Mouse (Mus musculus): Measurements from ENCODE around the gene Meioc. TPM values are rescaled to one million over a fixed set of nuclear protein-coding genes. Genes with fewer than 3 reads are reported as not detected.

The Meioc gene
- polyA plus RNA-seq (2015; fragmentation: Nextera tagmentation; extraction: Ambion mirVana): 0.04 and 0.05 TPM in 2 replicates

- H3K4me1 ChIP-seq (ENCODE audit: insufficient read depth, low read depth, low read length): no peaks in the 10 kb centered on the region
- H3K4me2 ChIP-seq (replicated peaks; ENCODE audit: low read depth, low read length): no peak within 1 kb of the TSS
- H3K27me3 ChIP-seq (replicated peaks; ENCODE audit: insufficient read depth, low read length): no peaks in the 10 kb centered on the region
- no peak for DNase-seq (ENCODE audit: low spot score)
- H3K27ac ChIP-seq (ENCODE audit: low read length): no peak within 1 kb of the TSS
- no peak within 1 kb of the TSS for H3K9ac ChIP-seq (replicated peaks; ENCODE audit: low read depth)
- H3K9me3 ChIP-seq (ENCODE audit: low read length): no peaks in the 10 kb centered on the region
- H3K36me3 ChIP-seq (ENCODE audit: insufficient read depth, low read length): no peaks in the 10 kb centered on the region
- TF ChIP-seq CTCF (IDR thresholded peaks at IDR 0.05): no peak
- TF ChIP-seq EP300 (IDR thresholded peaks at IDR 0.05): no peak
- H3K4me3 ChIP-seq (ENCODE audit: low read depth, low read length): no peak within 1 kb of the TSS
- no peak for ATAC-seq
- WGBS: 43% methylated on average over 3 of the region's 3 CpGs
Observed at GRCm38 (mm10) chr11:102663416-102663815, at the start of gene Meioc. TSS of gene Meioc (plus strand) at chr11:102663716.

DNA sequence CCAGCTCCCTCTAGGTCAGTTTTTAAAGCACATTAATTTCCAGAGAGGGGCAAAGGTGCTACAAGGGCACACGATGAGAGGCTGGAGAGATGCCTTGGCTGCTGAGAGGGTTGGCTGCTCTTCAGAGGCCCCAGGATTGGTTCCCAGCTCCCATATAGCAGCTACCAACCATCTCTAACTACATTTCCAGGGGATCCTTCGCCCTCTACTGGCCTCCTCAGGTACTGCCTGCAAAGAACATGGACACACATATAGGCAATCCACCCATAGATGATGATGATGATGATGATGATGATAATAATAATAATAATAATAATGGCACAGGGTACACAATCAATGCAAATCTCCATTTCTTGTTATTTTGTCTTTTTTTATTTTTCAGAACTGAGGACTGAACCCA is 44.1 kb upstream of the Meioc start:
- Histone ChIP-seq H3K36me3 (ENCODE audit: insufficient read depth, low read length) (no peaks in the 10 kb centered on the region), H3K4me2 (replicated peaks; ENCODE audit: low read depth, low read length) (no peak overlapping the region), H3K27me3 (replicated peaks; ENCODE audit: insufficient read depth, low read length) (no peaks in the 10 kb centered on the region), H3K9ac (replicated peaks; ENCODE audit: low read depth) (no peak overlapping the region), H3K4me1 (ENCODE audit: insufficient read depth, low read depth, low read length) (peaks cover 7% of the 10 kb centered on the region; the same call in 1 of the 2 replicates), H3K27ac (ENCODE audit: low read length) (no peak overlapping the region), H3K9me3 (ENCODE audit: low read length) (no peaks in the 10 kb centered on the region), H3K4me3 (ENCODE audit: low read depth, low read length) (no peak overlapping the region)
- 65% methylated on average over 2 of the region's 2 CpGs for WGBS
- TF ChIP-seq EP300 (IDR thresholded peaks at IDR 0.05) (no peak), CTCF (IDR thresholded peaks at IDR 0.05) (peak; percentile 39)
- DNase-seq (ENCODE audit: low spot score) (no peak), ATAC-seq (no peak)

DNA sequence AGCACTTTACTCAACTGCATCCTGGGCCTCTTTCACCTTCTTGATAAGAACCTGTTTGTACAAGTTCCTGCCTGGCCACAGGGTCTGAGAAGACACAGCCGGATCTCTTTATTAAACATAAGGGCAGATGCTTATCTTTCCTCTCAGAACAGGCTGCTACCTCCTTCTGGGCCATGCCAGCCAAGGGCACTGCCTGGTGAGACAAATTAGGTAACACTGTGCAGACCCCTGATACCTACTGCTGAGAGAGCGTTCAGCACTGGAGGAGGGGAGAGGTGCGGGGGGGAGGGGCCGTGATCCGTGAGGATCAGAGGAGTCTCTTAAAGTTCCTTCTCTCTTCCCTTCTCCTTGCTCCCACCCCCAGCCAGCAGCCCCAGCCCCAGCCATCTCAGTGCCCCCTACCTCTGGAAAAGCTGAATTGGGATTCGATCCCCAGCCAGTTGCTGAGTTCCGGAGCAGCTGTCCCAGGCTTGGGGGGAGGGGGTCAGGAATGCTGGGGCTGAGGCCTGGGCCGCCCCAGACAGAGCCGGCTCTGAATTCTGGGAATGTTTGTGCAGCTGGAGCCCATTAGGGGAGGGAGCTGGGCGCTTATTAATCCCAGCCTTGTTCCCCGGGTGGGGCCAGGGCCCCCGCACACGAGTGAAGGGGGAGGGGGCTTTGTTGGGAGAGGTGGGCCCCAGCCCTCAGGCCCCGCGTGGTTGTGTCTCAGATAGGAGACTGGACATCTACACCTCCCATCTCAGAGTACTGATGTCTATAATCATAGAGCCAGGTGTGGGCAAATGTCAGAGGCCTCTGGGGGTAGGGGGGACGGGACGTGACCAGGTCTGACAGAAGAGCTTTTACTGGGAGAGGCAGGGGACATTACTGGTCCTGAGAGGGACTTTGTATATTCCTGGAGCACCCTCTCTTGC is 39.4 kb upstream of the Meioc start:
- no peaks in the 10 kb centered on the region for H3K36me3 ChIP-seq (ENCODE audit: insufficient read depth, low read length)
- no peak for TF ChIP-seq CTCF (IDR thresholded peaks at IDR 0.05)
- 11% methylated on average over 17 of the region's 17 CpGs for WGBS
- H3K9ac ChIP-seq (replicated peaks; ENCODE audit: low read depth): no peak overlapping the region
- H3K4me2 ChIP-seq (replicated peaks; ENCODE audit: low read depth, low read length): peak overlapping the region; percentile 27
- DNase-seq (ENCODE audit: low spot score) (peak; percentile 79), ATAC-seq (peak; percentile 87)
- H3K27me3 ChIP-seq (replicated peaks; ENCODE audit: insufficient read depth, low read length): no peaks in the 10 kb centered on the region
- H3K27ac ChIP-seq (ENCODE audit: low read length): peak overlapping the region; percentile 80
- peak overlapping the region; percentile 1; the same call in 1 of the 2 replicates for H3K4me3 ChIP-seq (ENCODE audit: low read depth, low read length)
- peaks cover 7% of the 10 kb centered on the region; the same call in 1 of the 2 replicates for H3K4me1 ChIP-seq (ENCODE audit: insufficient read depth, low read depth, low read length)
- H3K9me3 ChIP-seq (ENCODE audit: low read length): no peaks in the 10 kb centered on the region

DNA sequence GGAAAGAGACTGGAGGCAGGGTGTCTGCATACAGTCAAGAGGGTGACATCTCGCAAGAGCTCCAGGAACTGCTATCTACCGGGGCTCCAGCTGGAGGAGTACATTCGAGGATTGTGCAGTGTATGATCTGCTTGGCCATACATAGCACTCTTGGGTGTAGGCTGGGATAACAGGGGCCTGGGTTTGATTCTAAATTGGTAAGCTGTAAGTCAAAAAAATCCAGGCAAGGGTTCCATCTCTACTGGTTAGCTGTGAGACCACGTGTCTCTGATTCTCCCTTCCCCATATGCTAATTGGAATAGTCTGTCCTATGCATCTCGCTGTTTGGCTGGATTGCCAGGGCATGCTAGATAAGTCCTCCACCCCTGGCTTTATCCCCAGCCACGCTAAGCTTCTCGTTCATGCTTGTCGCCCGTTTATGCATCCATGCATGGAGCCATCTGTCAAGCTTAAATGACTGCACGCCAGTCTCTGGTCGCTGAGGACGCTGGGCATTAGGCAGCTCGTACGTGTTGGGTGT is 38.6 kb upstream of the Meioc start:
- peaks cover 7% of the 10 kb centered on the region; the same call in 1 of the 2 replicates for H3K4me1 ChIP-seq (ENCODE audit: insufficient read depth, low read depth, low read length)
- TF ChIP-seq CTCF (IDR thresholded peaks at IDR 0.05) (no peak), EP300 (IDR thresholded peaks at IDR 0.05) (no peak)
- peak overlapping the region; percentile 80 for H3K27ac ChIP-seq (ENCODE audit: low read length)
- no peaks in the 10 kb centered on the region for H3K36me3 ChIP-seq (ENCODE audit: insufficient read depth, low read length)
- 32% methylated on average over 14 of the region's 14 CpGs for WGBS
- H3K4me2 ChIP-seq (replicated peaks; ENCODE audit: low read depth, low read length): no peak overlapping the region
- H3K27me3 ChIP-seq (replicated peaks; ENCODE audit: insufficient read depth, low read length): no peaks in the 10 kb centered on the region
- peak; percentile 34 for ATAC-seq
- no peak overlapping the region for H3K9ac ChIP-seq (replicated peaks; ENCODE audit: low read depth)
- DNase-seq (ENCODE audit: low spot score): no peak
- no peak overlapping the region for H3K4me3 ChIP-seq (ENCODE audit: low read depth, low read length)
- H3K9me3 ChIP-seq (ENCODE audit: low read length): no peaks in the 10 kb centered on the region

GRCm38 (mm10) chr11:102627171-102627931 is 36.2 kb upstream of the Meioc start:
- H3K27me3 ChIP-seq (replicated peaks; ENCODE audit: insufficient read depth, low read length): no peaks in the 10 kb centered on the region
- H3K27ac ChIP-seq (ENCODE audit: low read length): no peak overlapping the region
- H3K9me3 ChIP-seq (ENCODE audit: low read length): no peaks in the 10 kb centered on the region
- no peak for ATAC-seq
- H3K36me3 ChIP-seq (ENCODE audit: insufficient read depth, low read length): no peaks in the 10 kb centered on the region
- no peak for DNase-seq (ENCODE audit: low spot score)
- peaks cover 7% of the 10 kb centered on the region; the same call in 1 of the 2 replicates for H3K4me1 ChIP-seq (ENCODE audit: insufficient read depth, low read depth, low read length)
- TF ChIP-seq CTCF (IDR thresholded peaks at IDR 0.05): no peak
- TF ChIP-seq EP300 (IDR thresholded peaks at IDR 0.05): no peak
- WGBS: 84% methylated on average over 9 of the region's 9 CpGs
- H3K4me2 ChIP-seq (replicated peaks; ENCODE audit: low read depth, low read length): no peak overlapping the region
- H3K9ac ChIP-seq (replicated peaks; ENCODE audit: low read depth): no peak overlapping the region
- H3K4me3 ChIP-seq (ENCODE audit: low read depth, low read length): no peak overlapping the region

- 57% methylated on average over 9 of the region's 9 CpGs for WGBS
- no peak overlapping the region for H3K9ac ChIP-seq (replicated peaks; ENCODE audit: low read depth)
- H3K27ac ChIP-seq (ENCODE audit: low read length): no peak overlapping the region
- DNase-seq (ENCODE audit: low spot score) (no peak), ATAC-seq (no peak)
- no peaks in the 10 kb centered on the region for H3K9me3 ChIP-seq (ENCODE audit: low read length)
- no peaks in the 10 kb centered on the region for H3K27me3 ChIP-seq (replicated peaks; ENCODE audit: insufficient read depth, low read length)
- H3K4me1 ChIP-seq (ENCODE audit: insufficient read depth, low read depth, low read length): peaks cover 7% of the 10 kb centered on the region; the same call in 1 of the 2 replicates
- no peak overlapping the region for H3K4me2 ChIP-seq (replicated peaks; ENCODE audit: low read depth, low read length)
- H3K36me3 ChIP-seq (ENCODE audit: insufficient read depth, low read length): no peaks in the 10 kb centered on the region
- no peak overlapping the region for H3K4me3 ChIP-seq (ENCODE audit: low read depth, low read length)
- TF ChIP-seq CTCF (IDR thresholded peaks at IDR 0.05) (no peak), EP300 (IDR thresholded peaks at IDR 0.05) (no peak)
Observed at GRCm38 (mm10) chr11:102628529-102628928, 35.0 kb upstream of the Meioc start.
